Mouse (Mus musculus) embryonic facial prominence, embryonic 15.5 days (tissue): Measurements from ENCODE around the gene Col23a1. TPM values are rescaled to one million over a fixed set of nuclear protein-coding genes. Genes with fewer than 3 reads are reported as not detected.

Experiments used
- ATAC-seq: fragments of 200-750 bp; cut with Nextera tagmentation; 2 replicates; pipeline ENCODE4 v1.8.0; 2017; ENCODE audit warnings: low read depth, moderate TSS enrichment; ENCODE audit not compliant: insufficient number of reproducible peaks, low FRiP score, low TSS enrichment
- H3K27ac ChIP-seq: fragments of 300-500 bp; sonication (generic); replicated peaks from 2 replicates; pipeline ENCODE4 v1.5.1; 2015; ENCODE audit warnings: mild to moderate bottlenecking, inconsistent platforms
- H3K27me3 ChIP-seq: fragments of 300-500 bp; sonication (generic); 2 replicates; pipeline ENCODE4 v1.6.1; 2015; ENCODE audit warnings: inconsistent platforms
- H3K36me3 ChIP-seq: fragments of 300-500 bp; sonication (generic); 2 replicates; pipeline ENCODE4 v1.6.1; 2015; ENCODE audit warnings: mild to moderate bottlenecking, inconsistent platforms
- H3K4me1 ChIP-seq: fragments of 300-500 bp; sonication (generic); 2 replicates; pipeline ENCODE4 v1.6.1; 2015; ENCODE audit warnings: inconsistent platforms
- H3K4me2 ChIP-seq: fragments of 300-500 bp; sonication (generic); replicated peaks from 2 replicates; pipeline ENCODE4 v1.6.1; 2015; ENCODE audit warnings: mild to moderate bottlenecking, inconsistent platforms
- H3K4me3 ChIP-seq: fragments of 300-500 bp; sonication (generic); replicated peaks from 2 replicates; pipeline ENCODE4 v1.5.1; 2015; ENCODE audit warnings: mild to moderate bottlenecking, inconsistent platforms
- H3K9ac ChIP-seq: fragments of 300-500 bp; sonication (generic); 2 replicates; pipeline ENCODE4 v1.6.1; 2015; ENCODE audit warnings: inconsistent platforms
- H3K9me3 ChIP-seq: fragments of 300-500 bp; sonication (generic); replicated peaks from 2 replicates; pipeline ENCODE4 v1.6.1; 2016; ENCODE audit warnings: inconsistent platforms
- WGBS: fragments of 180-500 bp; shearing (Covaris S2); methylation state at CpG from one replicate; pipeline ENCODE4 v1.1.7; 2015; 5-methylcytosine and 5-hydroxymethylcytosine counted together
- polyA plus RNA-seq: library from polyadenylated mRNA; unstranded; fragments of >200 nt; fragmentation: Nextera tagmentation; extraction: Ambion mirVana; gene quantifications from 2 replicates; pipeline ENCODE4 v1.2.1, GENCODE M21; 2015

The Col23a1 gene
- 26.2 and 28.8 TPM in 2 replicates for polyA plus RNA-seq

DNA sequence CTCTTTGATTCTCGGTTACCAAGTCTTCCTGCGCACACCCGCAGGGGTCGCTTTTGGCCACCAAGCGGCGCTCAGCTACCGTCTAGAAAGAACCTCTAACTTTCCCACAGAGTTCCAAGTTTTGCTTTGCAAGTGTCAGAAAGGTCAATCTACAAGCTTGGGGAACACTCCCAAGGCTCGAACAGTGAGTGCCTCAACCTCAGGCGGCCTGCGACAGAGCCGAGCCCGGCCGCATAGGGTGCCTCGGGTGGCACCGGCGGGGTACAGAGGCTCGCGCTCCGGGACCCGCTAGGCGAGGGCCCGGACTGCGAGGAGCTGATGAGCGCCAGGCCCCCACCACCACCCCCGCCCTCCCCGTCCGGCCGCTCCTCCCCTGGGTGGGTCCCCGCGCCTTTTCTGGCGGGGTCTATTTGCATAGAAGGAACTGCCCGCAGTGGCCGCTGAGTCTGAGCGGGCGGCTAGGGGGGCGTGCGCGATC is at the start of gene Col23a1:
Gene Col23a1 (plus strand): TSS at position 357 of the 478 bp plus-strand sequence.
- Histone ChIP-seq H3K36me3 (no peaks in the 10 kb centered on the region), H3K4me2 (peak within 1 kb of the TSS; percentile 90), H3K4me3 (peak within 1 kb of the TSS; percentile 68), H3K4me1 (peaks cover 17% of the 10 kb centered on the region), H3K27ac (peak within 1 kb of the TSS; percentile 73), H3K27me3 (peaks cover 6% of the 10 kb centered on the region), H3K9me3 (no peaks in the 10 kb centered on the region), H3K9ac (peak within 1 kb of the TSS; percentile 59)
- ATAC-seq = peak; percentile 90
- WGBS = under 1% methylated on average over 33 of the region's 38 CpGs

DNA sequence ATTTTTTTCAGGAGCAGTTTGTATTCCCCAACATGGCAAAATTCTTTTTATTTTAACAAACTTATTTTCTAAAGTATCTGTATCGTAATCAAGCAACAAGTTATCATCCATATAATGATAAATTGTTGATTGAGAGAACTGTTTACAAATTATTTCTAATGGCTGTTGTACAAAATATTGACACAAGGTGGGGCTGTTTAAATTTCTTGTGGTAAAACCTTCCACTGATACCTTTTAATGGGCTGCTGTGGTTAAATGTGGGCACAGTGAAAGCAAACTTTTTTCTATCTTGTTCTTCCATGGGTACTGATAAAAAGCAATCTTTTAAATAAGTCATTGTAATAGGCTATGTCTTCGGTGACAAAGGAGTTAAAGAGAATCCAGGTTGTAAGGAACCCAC is 46.8 kb upstream of the Col23a1 start:
- no peaks in the 10 kb centered on the region for H3K9me3 ChIP-seq
- no peak overlapping the region for H3K4me3 ChIP-seq
- H3K9ac ChIP-seq = no peak overlapping the region
- no peak overlapping the region for H3K4me2 ChIP-seq
- no peak for ATAC-seq
- no peak overlapping the region for H3K27ac ChIP-seq
- 79% methylated on average over 2 of the region's 2 CpGs for WGBS
- no peaks in the 10 kb centered on the region for H3K27me3 ChIP-seq
- H3K36me3 ChIP-seq = no peaks in the 10 kb centered on the region
- H3K4me1 ChIP-seq = no peaks in the 10 kb centered on the region

DNA sequence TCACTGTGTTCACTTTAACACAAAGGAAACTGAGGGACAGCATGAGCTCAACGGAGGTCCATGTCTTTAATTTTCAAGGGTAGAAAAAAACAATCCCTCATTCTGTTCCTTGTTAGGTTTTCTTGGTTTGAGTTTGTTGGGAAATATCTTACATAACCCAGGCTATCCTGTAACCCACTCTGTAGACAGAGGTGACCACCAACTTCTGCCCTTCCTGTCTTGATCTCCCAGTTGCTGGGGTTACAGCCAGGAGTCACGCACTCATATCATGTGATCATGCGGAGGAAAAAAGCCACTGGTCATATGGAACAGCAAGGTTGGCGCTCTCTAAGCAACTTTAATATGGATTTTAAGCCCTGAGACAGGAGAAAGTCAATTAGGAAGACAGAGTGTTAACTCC is 32.7 kb upstream of the Col23a1 start:
- Histone ChIP-seq H3K36me3 (no peaks in the 10 kb centered on the region), H3K4me2 (no peak overlapping the region), H3K4me3 (no peak overlapping the region), H3K27ac (no peak overlapping the region), H3K9ac (no peak overlapping the region), H3K4me1 (0 out of 2 replicates have a peak, but pooled peaks cover under 1% of the 10 kb centered on the region), H3K9me3 (no peaks in the 10 kb centered on the region), H3K27me3 (no peaks in the 10 kb centered on the region)
- no peak for ATAC-seq
- WGBS = 87% methylated on average over 4 of the region's 4 CpGs

DNA sequence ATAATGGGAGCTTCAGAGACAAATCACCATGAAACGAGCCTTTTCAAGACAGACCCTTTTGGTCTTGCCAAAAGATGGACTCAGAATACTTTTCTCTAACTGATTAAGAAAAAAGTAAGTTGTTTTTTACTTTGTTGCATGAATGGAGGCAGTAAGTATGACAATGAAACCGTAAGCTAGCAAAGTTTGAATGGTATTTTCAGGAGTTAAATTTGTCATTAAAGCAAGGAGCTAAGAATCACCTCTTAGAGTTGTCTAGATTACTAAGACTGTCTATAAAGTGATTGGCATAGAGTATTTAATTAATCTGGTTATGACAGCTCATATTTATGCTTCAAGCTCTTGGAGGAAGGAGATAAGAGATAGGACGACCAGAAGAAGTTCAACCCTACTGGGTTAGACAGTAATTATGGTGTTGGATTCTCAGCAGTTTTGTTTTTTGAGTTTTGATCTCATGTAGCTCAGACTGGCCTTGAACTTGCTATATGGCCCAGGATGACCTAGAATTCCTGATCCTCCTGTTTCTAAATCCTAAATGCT is 28.0 kb upstream of the Col23a1 start, which contains the start of gene Clk4:
Gene Clk4 (plus strand): TSS at position 51 of the 540 bp plus-strand sequence.
- Histone ChIP-seq H3K4me3 (peak within 1 kb of the TSS; percentile 85), H3K4me2 (peak within 1 kb of the TSS; percentile 90), H3K27ac (peak within 1 kb of the TSS; percentile 87), H3K4me1 (peaks cover 30% of the 10 kb centered on the region), H3K9ac (peak within 1 kb of the TSS; percentile 46), H3K9me3 (no peaks in the 10 kb centered on the region), H3K36me3 (no peaks in the 10 kb centered on the region), H3K27me3 (no peaks in the 10 kb centered on the region)
- ATAC-seq = no peak
- 74% methylated on average over 3 of the region's 3 CpGs for WGBS

DNA sequence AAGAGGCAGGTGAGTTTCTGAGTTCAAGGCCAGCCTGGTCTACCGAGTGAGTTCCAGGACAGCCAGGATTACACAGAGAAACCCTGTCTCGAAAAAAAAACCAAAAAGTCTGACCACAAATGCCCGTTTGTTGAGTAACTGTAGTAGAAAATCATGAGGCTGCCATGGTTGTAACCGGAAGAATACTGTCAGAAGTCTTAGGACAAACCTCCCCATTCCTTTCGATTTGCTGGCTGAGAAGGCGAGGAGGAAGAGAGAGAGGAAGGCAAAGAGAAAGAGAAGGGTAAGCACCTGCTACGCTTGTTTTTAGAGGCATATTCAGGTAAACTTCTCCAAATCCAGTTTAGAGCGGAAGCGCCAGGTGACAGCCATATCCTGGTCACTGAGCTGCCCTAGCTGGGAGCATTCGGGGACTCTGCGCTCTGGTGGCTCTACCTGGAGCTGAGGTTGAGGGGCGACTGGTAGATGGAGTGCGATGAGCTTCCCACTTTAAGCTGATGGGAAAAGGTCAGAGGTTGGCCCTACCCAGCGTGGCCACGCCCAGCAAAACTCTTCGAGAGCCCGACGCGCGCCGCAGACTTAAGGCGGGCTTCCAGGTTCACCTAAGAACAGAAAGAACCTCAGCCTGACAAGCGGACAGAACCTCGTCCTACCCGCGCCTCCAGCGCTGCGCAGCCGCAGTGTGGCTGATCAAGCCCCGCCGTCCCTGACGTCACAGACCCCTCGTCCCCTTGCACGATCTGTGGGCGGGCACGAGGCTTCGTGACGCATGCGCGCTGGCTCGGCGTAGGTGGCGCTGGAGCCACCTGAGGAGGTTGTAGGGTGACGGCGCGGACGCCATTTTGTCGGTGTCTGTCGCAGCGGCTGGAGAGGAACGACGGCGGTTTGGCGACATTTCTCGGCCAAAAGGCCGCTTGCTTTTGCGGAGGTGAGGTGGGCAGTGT is 27.1 kb upstream of the Col23a1 start, which contains the start of gene BC049762:
Gene BC049762 (minus strand): TSS at position 705 of the 944 bp plus-strand sequence.
- Histone ChIP-seq H3K4me2 (peak within 1 kb of the TSS; percentile 90), H3K4me3 (peak within 1 kb of the TSS; percentile 85), H3K27me3 (no peaks in the 10 kb centered on the region), H3K36me3 (no peaks in the 10 kb centered on the region), H3K27ac (peak within 1 kb of the TSS; percentile 87), H3K9ac (peak within 1 kb of the TSS; percentile 87), H3K9me3 (no peaks in the 10 kb centered on the region), H3K4me1 (peaks cover 30% of the 10 kb centered on the region)
- WGBS = 7% methylated on average over 57 of the region's 57 CpGs
- ATAC-seq = peak; percentile 97

DNA sequence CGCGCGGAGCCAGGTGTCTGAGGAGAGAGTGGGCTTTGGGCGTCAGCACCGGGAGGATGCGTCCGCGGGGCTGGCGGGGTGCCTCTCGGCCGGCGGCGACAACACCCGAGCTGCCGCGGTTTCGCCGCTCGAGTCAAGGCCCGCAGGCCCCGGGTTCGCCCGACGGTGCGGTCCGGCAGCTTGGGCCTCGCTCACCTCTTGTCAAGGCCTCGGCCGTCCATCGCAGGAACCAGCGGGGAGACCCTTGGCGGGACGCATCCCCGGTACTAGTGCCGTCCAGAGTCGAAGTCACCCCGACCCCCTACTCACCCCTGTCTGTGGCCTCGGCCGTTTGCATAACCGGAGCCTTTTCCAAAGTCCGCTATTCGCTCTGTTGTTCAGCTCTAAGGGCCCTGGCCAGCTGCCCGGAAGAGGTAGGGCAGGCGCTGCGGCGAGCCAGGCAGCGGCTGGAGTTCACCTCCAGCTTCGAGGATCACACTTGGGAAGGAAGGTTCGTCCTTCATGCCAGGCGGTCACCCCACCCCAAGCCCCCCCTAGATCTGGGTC is 26.4 kb upstream of the Col23a1 start:
- Histone ChIP-seq H3K4me3 (peak overlapping the region; percentile 85), H3K27me3 (no peaks in the 10 kb centered on the region), H3K4me2 (peak overlapping the region; percentile 90), H3K4me1 (peaks cover 30% of the 10 kb centered on the region), H3K36me3 (no peaks in the 10 kb centered on the region), H3K27ac (peak overlapping the region; percentile 87), H3K9ac (peak overlapping the region; percentile 87), H3K9me3 (no peaks in the 10 kb centered on the region)
- peak; percentile 52 for ATAC-seq
- WGBS = under 1% methylated on average over 50 of the region's 50 CpGs

DNA sequence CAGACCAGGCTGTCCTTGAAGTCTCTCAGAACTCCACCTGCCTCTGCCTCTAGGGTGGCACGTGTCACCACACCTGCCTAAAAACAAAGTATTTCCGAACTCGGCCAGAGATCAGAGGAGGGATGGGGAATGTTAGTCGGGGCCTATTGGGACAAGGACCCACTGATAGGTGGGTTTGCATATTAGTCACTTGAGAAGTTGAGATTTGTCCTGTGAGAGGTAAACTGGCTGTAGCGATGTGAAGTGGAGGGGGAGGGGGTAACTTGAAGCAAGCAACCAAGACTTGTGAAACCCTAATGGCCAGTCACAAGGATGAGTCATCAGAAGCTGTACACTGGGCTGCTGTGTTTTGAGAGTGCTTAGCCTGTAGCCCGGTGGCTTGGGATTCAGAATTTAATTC is 25.4 kb upstream of the Col23a1 start:
- peak overlapping the region; percentile 87; the same call in 1 of the 2 replicates for H3K9ac ChIP-seq
- peak overlapping the region; percentile 90 for H3K4me2 ChIP-seq
- no peaks in the 10 kb centered on the region for H3K36me3 ChIP-seq
- no peaks in the 10 kb centered on the region for H3K27me3 ChIP-seq
- no peak overlapping the region for H3K27ac ChIP-seq
- ATAC-seq = no peak
- H3K4me3 ChIP-seq = peak overlapping the region; percentile 85
- peaks cover 30% of the 10 kb centered on the region for H3K4me1 ChIP-seq
- 13% methylated on average over 6 of the region's 6 CpGs for WGBS
- no peaks in the 10 kb centered on the region for H3K9me3 ChIP-seq

DNA sequence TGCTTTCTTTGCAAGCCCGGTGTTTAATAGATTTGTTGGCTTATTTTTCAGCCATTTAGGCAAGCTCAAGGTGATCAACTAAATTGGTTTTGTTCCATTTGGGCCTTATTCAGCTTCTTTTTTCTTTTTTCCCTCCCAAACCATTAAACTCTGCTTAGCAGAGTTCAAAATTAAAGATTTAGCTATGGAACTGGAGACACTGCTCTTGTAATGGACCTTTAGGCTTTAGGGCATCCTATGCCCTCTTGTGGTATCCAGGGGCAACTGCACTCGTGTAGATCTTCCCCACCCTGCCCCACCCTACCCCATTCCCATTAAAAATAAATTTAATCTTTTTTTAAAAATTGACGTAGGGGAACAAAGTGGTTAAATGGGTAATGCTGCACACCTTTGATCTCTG is 24.4 kb upstream of the Col23a1 start:
- no peak for ATAC-seq
- H3K4me3 ChIP-seq = no peak overlapping the region
- H3K27me3 ChIP-seq = no peaks in the 10 kb centered on the region
- H3K4me2 ChIP-seq = peak overlapping the region; percentile 90; the same call in 1 of the 2 replicates
- no peak overlapping the region for H3K27ac ChIP-seq
- H3K9ac ChIP-seq = no peak overlapping the region
- no peaks in the 10 kb centered on the region for H3K9me3 ChIP-seq
- peaks cover 3% of the 10 kb centered on the region; the same call in 1 of the 2 replicates for H3K36me3 ChIP-seq
- WGBS = 41% methylated on average over 3 of the region's 3 CpGs
- H3K4me1 ChIP-seq = peaks cover 30% of the 10 kb centered on the region

DNA sequence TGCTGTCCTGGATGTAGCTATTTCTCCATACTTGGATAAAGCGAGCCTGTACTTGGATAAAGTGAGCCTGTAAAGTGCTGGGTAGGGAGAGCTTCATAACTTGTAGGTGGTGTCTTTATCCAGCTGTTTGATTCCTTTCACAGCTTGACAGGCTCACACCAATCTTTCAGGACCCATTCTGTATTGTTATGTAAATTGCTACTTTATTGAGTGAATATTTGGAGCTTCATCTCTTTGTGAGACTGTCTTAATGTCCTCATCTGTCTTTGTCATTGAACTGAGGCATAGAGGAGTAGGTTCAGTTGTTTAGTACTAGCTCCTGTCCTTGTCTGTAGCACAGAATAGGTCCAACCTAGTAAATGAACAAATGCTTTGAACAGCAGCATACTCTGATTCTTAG is 15.3 kb upstream of the Col23a1 start:
- no peak overlapping the region for H3K4me3 ChIP-seq
- H3K4me2 ChIP-seq = no peak overlapping the region
- H3K9ac ChIP-seq = no peak overlapping the region
- peaks cover 65% of the 10 kb centered on the region for H3K36me3 ChIP-seq
- no peak for ATAC-seq
- no peaks in the 10 kb centered on the region for H3K9me3 ChIP-seq
- no peaks in the 10 kb centered on the region for H3K4me1 ChIP-seq
- 86% methylated on average over 1 of the region's 1 CpGs for WGBS
- no peak overlapping the region for H3K27ac ChIP-seq
- H3K27me3 ChIP-seq = no peaks in the 10 kb centered on the region

DNA sequence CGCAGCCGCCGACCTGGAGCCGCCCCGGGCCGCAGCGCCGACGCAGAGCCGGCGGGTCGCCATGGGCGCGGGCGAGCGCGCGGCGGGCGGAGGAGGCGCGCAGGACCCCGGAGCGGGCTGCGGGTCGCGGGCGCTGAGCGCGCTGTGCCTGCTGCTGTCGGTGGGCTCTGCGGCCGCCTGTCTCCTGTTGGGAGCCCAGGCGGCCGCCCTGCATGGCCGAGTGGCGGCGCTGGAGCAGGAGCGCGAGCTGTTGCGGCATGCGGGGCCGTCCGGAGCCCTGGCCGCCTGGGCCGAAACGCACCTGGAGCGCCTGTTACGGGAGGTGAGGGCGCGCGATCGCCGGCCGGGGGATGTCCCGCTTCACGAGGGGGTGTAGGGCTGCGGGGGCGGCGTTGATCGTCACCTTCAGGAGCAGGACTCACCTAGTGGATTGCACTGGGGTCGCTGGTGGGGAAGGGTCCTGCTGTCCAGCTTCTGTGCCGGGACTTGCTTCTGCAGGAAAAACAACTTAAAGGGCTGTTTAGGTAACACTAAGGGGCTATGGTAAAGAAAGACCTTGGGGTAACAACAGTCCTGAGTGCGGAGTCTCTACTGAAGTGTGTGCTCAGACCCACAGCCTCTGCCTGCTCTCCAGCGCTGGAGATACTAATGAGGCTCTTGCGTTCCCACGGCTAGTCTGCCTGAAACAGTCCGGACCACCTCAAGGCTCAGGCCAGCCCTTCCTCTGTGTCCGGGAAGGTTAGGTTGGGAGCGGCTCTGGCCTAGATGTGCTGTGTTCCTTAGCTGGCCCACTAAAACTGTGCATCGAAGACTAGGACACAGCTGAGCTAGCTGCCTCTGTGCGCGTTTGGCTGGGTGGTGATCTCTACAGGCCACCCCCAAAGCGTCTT is 591 bp downstream of the Col23a1 start:
- peak overlapping the region; percentile 73 for H3K27ac ChIP-seq
- peak overlapping the region; percentile 90 for H3K4me2 ChIP-seq
- peaks cover 21% of the 10 kb centered on the region for H3K4me1 ChIP-seq
- peak overlapping the region; percentile 68 for H3K4me3 ChIP-seq
- no peaks in the 10 kb centered on the region for H3K9me3 ChIP-seq
- 1% methylated on average over 74 of the region's 74 CpGs for WGBS
- H3K36me3 ChIP-seq = no peaks in the 10 kb centered on the region
- ATAC-seq = peak; percentile 76
- peak overlapping the region; percentile 59 for H3K9ac ChIP-seq
- H3K27me3 ChIP-seq = peaks cover 6% of the 10 kb centered on the region
